Mouse (Mus musculus): Measurements from ENCODE around the gene Ssxb9.
"Not testable (repeated sequence)": the region's sequence is repeated elsewhere in the genome, so short reads cannot be mapped to it uniquely, and the experiment has no call there.

The Ssxb9 gene

DNA sequence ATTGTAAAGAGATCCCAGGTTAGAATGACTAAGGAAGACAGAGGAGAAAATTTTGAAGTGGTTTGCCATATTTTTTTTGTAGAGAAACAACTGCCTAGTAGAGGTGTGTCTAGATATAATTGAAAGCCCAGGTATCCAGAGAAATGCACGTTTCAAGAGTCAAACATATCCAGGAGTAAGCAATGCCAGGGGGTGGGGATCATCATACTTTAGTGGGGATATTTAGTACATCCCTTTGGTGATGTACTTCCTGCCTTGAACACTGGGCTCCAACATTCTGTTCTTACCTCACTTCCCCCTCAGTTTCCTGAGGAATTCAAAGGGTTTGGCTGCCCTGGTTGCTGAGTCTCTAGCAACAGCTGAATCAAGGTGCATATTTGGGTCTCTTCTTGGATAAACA lies at the start of gene Ssxb9:
TSS of gene Ssxb9 (plus strand) at position 301 of the 400 bp plus-strand sequence.
- DNase-seq (ENCODE audit: low spot score), result not testable (repeated sequence)

DNA sequence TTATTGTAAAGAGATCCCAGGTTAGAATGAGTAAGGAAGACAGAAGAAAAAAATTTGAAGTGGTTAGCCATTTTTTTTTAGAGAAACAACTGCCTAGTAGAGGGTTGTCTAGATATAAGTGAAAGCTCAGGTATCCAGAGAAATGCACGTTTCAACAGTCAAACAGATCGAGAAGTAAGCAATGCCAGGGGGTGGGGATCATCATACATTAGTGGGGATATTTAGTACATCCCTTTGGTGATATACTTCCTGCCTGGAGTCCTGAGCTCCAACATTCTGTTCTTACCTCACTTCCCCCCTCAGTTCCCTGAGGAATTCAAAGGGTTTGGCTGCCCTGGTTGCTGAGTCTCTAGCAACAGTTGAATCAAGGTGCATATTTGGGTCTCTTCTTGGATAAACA lies 39.7 kb upstream of the Ssxb9 start, which contains the start of gene Ssxb10:
TSS of gene Ssxb10 (plus strand) at position 301 of the 400 bp plus-strand sequence.
- no peak for DNase-seq (ENCODE audit: low spot score)

DNA sequence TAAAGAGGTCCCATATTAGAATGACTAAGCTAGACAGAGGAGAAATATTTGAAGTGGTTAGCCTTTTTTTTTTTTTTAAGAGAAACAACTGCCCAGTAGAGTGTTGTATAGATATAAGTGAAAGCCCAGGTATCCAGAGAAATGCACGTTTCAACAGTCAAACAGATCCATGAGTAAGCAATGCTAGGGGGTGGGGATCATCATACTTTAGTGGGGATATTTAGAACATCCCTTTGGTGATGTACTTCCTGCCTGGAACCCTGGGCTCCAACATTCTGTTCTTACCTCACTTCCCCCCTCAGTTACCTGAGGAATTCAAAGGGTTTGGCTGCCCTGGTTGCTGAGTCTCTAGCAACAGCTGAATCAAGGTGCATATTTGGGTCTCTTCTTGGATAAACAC lies 46.2 kb downstream of the Ssxb9 start, which contains the start of gene Ssxb1:
TSS of gene Ssxb1 (plus strand) at position 301 of the 400 bp plus-strand sequence.
- not testable (repeated sequence) for DNase-seq (ENCODE audit: low spot score)

Measured in adipocyte (in vitro differentiated cells).